Mouse (Mus musculus): Measurements from ENCODE around the gene Tysnd1. TPM values are rescaled to one million over a fixed set of nuclear protein-coding genes. Genes with fewer than 3 reads are reported as not detected.

The Tysnd1 gene
- polyA plus RNA-seq, 1 experiment from 2014 or later, result 41.4 TPM

GRCm38 (mm10) chr10:61669289-61669688 lies 26.0 kb upstream of the Tysnd1 start:
- Histone ChIP-seq H3K9ac (no peak overlapping the region), H3K9me3 (ENCODE audit: low read depth, low read length) (no peaks in the 10 kb centered on the region), H3K27me3 (ENCODE audit: insufficient read depth, low read length) (no peaks in the 10 kb centered on the region), H3K27ac (ENCODE audit: low read depth) (no peak overlapping the region), H3K36me3 (ENCODE audit: insufficient read depth) (peaks cover 83% of the 10 kb centered on the region), H3K4me1 (ENCODE audit: insufficient read depth) (no peaks in the 10 kb centered on the region), H3K4me3 (ENCODE audit: low read depth, low read length) (no peak overlapping the region), H3K4me2 (no peak overlapping the region)
- ATAC-seq (ENCODE audit: insufficient read depth) (no peak), DNase-seq (no peak)
- no peak for TF ChIP-seq CTCF (IDR thresholded peaks at IDR 0.05; ENCODE audit: low read depth)
- 71% methylated on average over 7 of the region's 7 CpGs for WGBS

GRCm38 (mm10) chr10:61669896-61670295 lies 25.4 kb upstream of the Tysnd1 start:
- Histone ChIP-seq H3K4me3 (ENCODE audit: low read depth, low read length) (no peak overlapping the region), H3K27ac (ENCODE audit: low read depth) (no peak overlapping the region), H3K4me1 (ENCODE audit: insufficient read depth) (no peaks in the 10 kb centered on the region), H3K9me3 (ENCODE audit: low read depth, low read length) (no peaks in the 10 kb centered on the region), H3K4me2 (no peak overlapping the region), H3K9ac (no peak overlapping the region), H3K36me3 (ENCODE audit: insufficient read depth) (peaks cover 83% of the 10 kb centered on the region), H3K27me3 (ENCODE audit: insufficient read depth, low read length) (no peaks in the 10 kb centered on the region)
- TF ChIP-seq CTCF (IDR thresholded peaks at IDR 0.05; ENCODE audit: low read depth), result no peak
- no peak for ATAC-seq (ENCODE audit: insufficient read depth)
- DNase-seq, result no peak

GRCm38 (mm10) chr10:61670758-61671157 lies 24.6 kb upstream of the Tysnd1 start:
- no peak overlapping the region for H3K9ac ChIP-seq
- no peak overlapping the region for H3K4me3 ChIP-seq (ENCODE audit: low read depth, low read length)
- no peaks in the 10 kb centered on the region for H3K4me1 ChIP-seq (ENCODE audit: insufficient read depth)
- no peaks in the 10 kb centered on the region for H3K9me3 ChIP-seq (ENCODE audit: low read depth, low read length)
- peaks cover 79% of the 10 kb centered on the region for H3K36me3 ChIP-seq (ENCODE audit: insufficient read depth)
- H3K4me2 ChIP-seq, result no peak overlapping the region
- ATAC-seq (ENCODE audit: insufficient read depth) (no peak), DNase-seq (no peak)
- WGBS, result 95% methylated on average over 3 of the region's 3 CpGs
- H3K27me3 ChIP-seq (ENCODE audit: insufficient read depth, low read length), result no peaks in the 10 kb centered on the region
- TF ChIP-seq CTCF (IDR thresholded peaks at IDR 0.05; ENCODE audit: low read depth), result peak; percentile 14; the same call in 1 of the 2 replicates
- H3K27ac ChIP-seq (ENCODE audit: low read depth), result no peak overlapping the region

- no peak overlapping the region for H3K27ac ChIP-seq (ENCODE audit: low read depth)
- no peak for TF ChIP-seq CTCF (IDR thresholded peaks at IDR 0.05; ENCODE audit: low read depth)
- H3K9me3 ChIP-seq (ENCODE audit: low read depth, low read length), result no peaks in the 10 kb centered on the region
- no peaks in the 10 kb centered on the region for H3K4me1 ChIP-seq (ENCODE audit: insufficient read depth)
- H3K36me3 ChIP-seq (ENCODE audit: insufficient read depth), result peaks cover 41% of the 10 kb centered on the region
- WGBS, result 78% methylated on average over 3 of the region's 3 CpGs
- H3K4me2 ChIP-seq, result no peak overlapping the region
- DNase-seq (no peak), ATAC-seq (ENCODE audit: insufficient read depth) (no peak)
- no peak overlapping the region for H3K9ac ChIP-seq
- no peaks in the 10 kb centered on the region for H3K27me3 ChIP-seq (ENCODE audit: insufficient read depth, low read length)
- no peak overlapping the region for H3K4me3 ChIP-seq (ENCODE audit: low read depth, low read length)
These were observed 19.4 kb upstream of the Tysnd1 start for GRCm38 (mm10) chr10:61675935-61676334.

- peak overlapping the region; percentile 94 for H3K9ac ChIP-seq
- peak overlapping the region; percentile 94 for H3K4me2 ChIP-seq
- no peak; the same call in 1 of the 2 replicates for ATAC-seq (ENCODE audit: insufficient read depth)
- H3K9me3 ChIP-seq (ENCODE audit: low read depth, low read length), result no peaks in the 10 kb centered on the region
- H3K36me3 ChIP-seq (ENCODE audit: insufficient read depth), result peaks cover 11% of the 10 kb centered on the region
- WGBS, result 33% methylated on average over 9 of the region's 9 CpGs
- H3K27me3 ChIP-seq (ENCODE audit: insufficient read depth, low read length), result no peaks in the 10 kb centered on the region
- peak overlapping the region; percentile 95 for H3K4me3 ChIP-seq (ENCODE audit: low read depth, low read length)
- DNase-seq, result peak; percentile 19
- H3K4me1 ChIP-seq (ENCODE audit: insufficient read depth), result peaks cover 4% of the 10 kb centered on the region; the same call in 1 of the 2 replicates
- H3K27ac ChIP-seq (ENCODE audit: low read depth), result peak overlapping the region; percentile 72
- TF ChIP-seq CTCF (IDR thresholded peaks at IDR 0.05; ENCODE audit: low read depth), result no peak
These were observed 15.8 kb upstream of the Tysnd1 start for GRCm38 (mm10) chr10:61679545-61679944.

GRCm38 (mm10) chr10:61680015-61680913 lies 15.1 kb upstream of the Tysnd1 start, which contains the start of gene Sar1a:
TSS of gene Sar1a (plus strand) at chr10:61680299.
- peak within 1 kb of the TSS; percentile 94 for H3K4me2 ChIP-seq
- ATAC-seq (ENCODE audit: insufficient read depth) (peak; percentile 100), DNase-seq (peak; percentile 99)
- TF ChIP-seq CTCF (IDR thresholded peaks at IDR 0.05; ENCODE audit: low read depth), result no peak
- peaks cover 10% of the 10 kb centered on the region for H3K36me3 ChIP-seq (ENCODE audit: insufficient read depth)
- under 1% methylated on average over 72 of the region's 84 CpGs for WGBS
- no peaks in the 10 kb centered on the region for H3K9me3 ChIP-seq (ENCODE audit: low read depth, low read length)
- H3K27me3 ChIP-seq (ENCODE audit: insufficient read depth, low read length), result no peaks in the 10 kb centered on the region
- H3K4me1 ChIP-seq (ENCODE audit: insufficient read depth), result peaks cover 4% of the 10 kb centered on the region; the same call in 1 of the 2 replicates
- peak within 1 kb of the TSS; percentile 95 for H3K4me3 ChIP-seq (ENCODE audit: low read depth, low read length)
- peak within 1 kb of the TSS; percentile 94 for H3K9ac ChIP-seq
- peak within 1 kb of the TSS; percentile 83 for H3K27ac ChIP-seq (ENCODE audit: low read depth)

- no peak for TF ChIP-seq CTCF (IDR thresholded peaks at IDR 0.05; ENCODE audit: low read depth)
- 84% methylated on average over 8 of the region's 8 CpGs for WGBS
These were observed 5.9 kb upstream of the Tysnd1 start for GRCm38 (mm10) chr10:61689405-61689804.

More at GRCm38 (mm10) chr10:61689405-61689804, 5.9 kb upstream of the Tysnd1 start:
- H3K27me3 ChIP-seq (ENCODE audit: insufficient read depth, low read length), result no peaks in the 10 kb centered on the region
- ATAC-seq (ENCODE audit: insufficient read depth) (no peak), DNase-seq (no peak)
- no peak overlapping the region for H3K9ac ChIP-seq
- no peak overlapping the region for H3K27ac ChIP-seq (ENCODE audit: low read depth)
- H3K36me3 ChIP-seq (ENCODE audit: insufficient read depth), result peaks cover 89% of the 10 kb centered on the region
- no peaks in the 10 kb centered on the region for H3K9me3 ChIP-seq (ENCODE audit: low read depth, low read length)
- no peak overlapping the region for H3K4me2 ChIP-seq
- no peak overlapping the region for H3K4me3 ChIP-seq (ENCODE audit: low read depth, low read length)
- no peaks in the 10 kb centered on the region for H3K4me1 ChIP-seq (ENCODE audit: insufficient read depth)

Data from lung, embryonic 14.5 days (tissue).